Mouse (Mus musculus): ENCODE data around the gene Tmc8. TPM values are rescaled to one million over a fixed set of nuclear protein-coding genes. Genes with fewer than 3 reads are reported as not detected.

The Tmc8 gene
- polyA plus RNA-seq, 1 experiment, result 39.5 TPM

DNA sequence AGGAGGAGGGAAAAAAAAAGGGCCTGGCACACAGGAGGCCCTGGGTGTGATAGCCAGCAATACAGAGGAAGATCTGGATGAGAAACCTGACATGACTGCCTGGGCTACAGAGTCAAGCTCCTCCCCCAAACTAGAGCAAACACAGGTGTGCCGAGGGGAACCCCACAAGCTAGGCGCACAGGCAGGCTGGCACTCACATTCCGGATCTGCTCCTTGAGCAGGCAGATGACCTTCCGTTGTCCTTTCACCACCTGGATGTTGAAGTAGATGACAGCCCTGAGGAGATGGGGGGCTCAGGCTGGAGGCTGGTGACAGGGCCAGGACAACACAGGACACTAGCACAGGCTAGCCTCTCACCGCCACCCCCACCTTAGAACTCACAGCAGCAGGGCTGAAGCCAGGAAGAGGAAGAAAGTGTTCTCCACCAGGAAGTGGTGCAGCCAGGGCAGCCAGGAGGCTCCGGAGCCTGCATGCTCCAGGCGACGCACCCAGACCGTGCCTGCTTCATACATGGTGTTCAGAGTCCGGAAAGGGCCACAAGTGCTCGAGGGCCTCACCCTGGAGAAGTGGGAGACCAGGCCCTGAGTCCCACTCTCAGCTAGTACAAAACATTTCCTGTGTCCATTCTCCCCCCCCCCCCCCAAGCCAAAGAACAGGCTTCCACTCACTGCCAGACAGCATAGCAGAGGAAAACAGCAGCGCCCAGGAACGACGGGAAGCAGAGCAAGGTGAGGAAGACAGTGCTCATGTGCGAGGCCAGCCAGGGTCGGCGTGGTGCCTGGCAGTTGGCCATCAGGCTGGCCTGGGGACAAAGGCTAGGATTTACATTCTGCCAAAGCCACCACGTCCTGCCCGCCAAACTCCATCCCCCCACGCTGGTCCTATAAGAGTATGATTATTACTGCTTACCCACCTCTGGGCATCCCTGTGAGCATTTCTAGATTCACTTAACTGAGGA lies 12.9 kb upstream of the Tmc8 start:
- Histone ChIP-seq H3K27me3 (ENCODE audit: control insufficient read depth) (no peaks in the 10 kb centered on the region), H3K9me3 (ENCODE audit: control insufficient read depth, low read length) (no peaks in the 10 kb centered on the region), H3K4me1 (ENCODE audit: control insufficient read depth) (peaks cover 29% of the 10 kb centered on the region), H3K36me3 (ENCODE audit: control insufficient read depth) (peaks cover 100% of the 10 kb centered on the region), H3K4me3 (replicated peaks) (no peak overlapping the region)
- TF ChIP-seq GATA1 (IDR thresholded peaks at IDR 0.05; ENCODE audit: low read length) (no peak), TAL1 (IDR thresholded peaks at IDR 0.05; ENCODE audit: low read length) (no peak)

DNA sequence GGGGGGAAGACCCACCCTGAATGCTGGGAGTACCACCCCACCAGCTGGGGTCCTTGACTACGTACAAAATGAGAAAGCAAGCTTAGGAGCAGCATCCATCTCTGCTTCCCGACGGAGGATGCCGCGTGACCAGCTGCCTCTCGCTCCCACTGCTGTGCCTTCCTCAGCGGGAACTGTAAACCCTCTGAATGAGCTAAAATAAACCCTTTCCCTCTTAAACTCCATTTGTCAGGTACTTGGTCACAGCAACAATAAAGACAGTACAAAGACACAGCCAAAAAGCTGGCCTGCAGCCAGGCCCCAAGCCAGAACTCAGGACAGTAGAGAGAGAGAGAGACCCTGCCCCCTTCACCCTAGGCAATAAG lies 12.2 kb upstream of the Tmc8 start:
- H3K36me3 ChIP-seq (ENCODE audit: control insufficient read depth), result peaks cover 100% of the 10 kb centered on the region
- no peaks in the 10 kb centered on the region for H3K9me3 ChIP-seq (ENCODE audit: control insufficient read depth, low read length)
- peaks cover 30% of the 10 kb centered on the region for H3K4me1 ChIP-seq (ENCODE audit: control insufficient read depth)
- H3K27me3 ChIP-seq (ENCODE audit: control insufficient read depth), result no peaks in the 10 kb centered on the region
- no peak for TF ChIP-seq GATA1 (IDR thresholded peaks at IDR 0.05; ENCODE audit: low read length)
- TF ChIP-seq TAL1 (IDR thresholded peaks at IDR 0.05; ENCODE audit: low read length), result no peak
- no peak overlapping the region for H3K4me3 ChIP-seq (replicated peaks)

DNA sequence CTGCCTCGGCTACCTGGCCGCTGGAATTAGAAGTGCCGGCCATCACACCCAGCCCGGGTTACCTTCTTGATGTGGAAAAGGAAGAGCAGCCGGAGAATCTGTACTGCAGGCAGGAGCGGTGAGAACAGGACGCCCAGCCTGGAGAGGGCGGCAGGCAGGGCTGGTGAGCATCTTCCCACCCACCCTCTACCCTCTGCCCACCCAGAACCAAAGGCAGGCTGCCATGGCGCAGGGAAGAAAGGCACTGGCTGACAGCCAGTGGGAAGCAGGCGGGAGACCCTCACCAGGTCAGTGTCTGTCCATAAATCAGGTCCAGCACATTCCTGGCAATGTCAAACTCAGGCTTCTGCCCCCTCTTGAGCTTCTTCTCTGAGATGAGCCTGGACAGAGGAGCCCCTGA lies 11.5 kb upstream of the Tmc8 start:
- Histone ChIP-seq H3K36me3 (ENCODE audit: control insufficient read depth) (peaks cover 100% of the 10 kb centered on the region), H3K9me3 (ENCODE audit: control insufficient read depth, low read length) (no peaks in the 10 kb centered on the region), H3K4me3 (replicated peaks) (no peak overlapping the region), H3K27me3 (ENCODE audit: control insufficient read depth) (no peaks in the 10 kb centered on the region), H3K4me1 (ENCODE audit: control insufficient read depth) (peaks cover 27% of the 10 kb centered on the region)
- TF ChIP-seq TAL1 (IDR thresholded peaks at IDR 0.05; ENCODE audit: low read length) (no peak), GATA1 (IDR thresholded peaks at IDR 0.05; ENCODE audit: low read length) (no peak)

DNA sequence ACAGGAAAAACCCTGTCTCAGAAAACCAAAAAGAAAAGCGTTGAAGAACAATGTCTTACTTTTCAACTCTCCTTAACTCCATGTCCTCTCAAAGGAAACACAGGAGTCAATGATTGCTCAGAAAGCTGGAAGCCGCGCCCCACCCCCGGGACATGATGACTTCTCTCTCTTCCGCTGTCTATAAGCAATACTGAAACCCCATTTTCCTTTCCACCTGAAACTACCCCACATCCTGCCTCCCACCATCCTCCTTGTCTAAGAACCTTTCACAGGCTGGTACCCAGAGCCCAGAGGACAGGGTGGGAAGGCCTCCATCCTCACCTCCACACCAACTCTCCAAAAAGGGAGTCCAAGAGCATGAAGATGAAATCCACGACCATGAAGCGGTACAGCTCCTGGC lies 9.5 kb upstream of the Tmc8 start:
- Histone ChIP-seq H3K27me3 (ENCODE audit: control insufficient read depth) (no peaks in the 10 kb centered on the region), H3K36me3 (ENCODE audit: control insufficient read depth) (peaks cover 100% of the 10 kb centered on the region), H3K4me3 (replicated peaks) (no peak overlapping the region), H3K9me3 (ENCODE audit: control insufficient read depth, low read length) (no peaks in the 10 kb centered on the region), H3K4me1 (ENCODE audit: control insufficient read depth) (peaks cover 43% of the 10 kb centered on the region)
- TF ChIP-seq GATA1 (IDR thresholded peaks at IDR 0.05; ENCODE audit: low read length), result no peak
- TF ChIP-seq TAL1 (IDR thresholded peaks at IDR 0.05; ENCODE audit: low read length), result no peak

DNA sequence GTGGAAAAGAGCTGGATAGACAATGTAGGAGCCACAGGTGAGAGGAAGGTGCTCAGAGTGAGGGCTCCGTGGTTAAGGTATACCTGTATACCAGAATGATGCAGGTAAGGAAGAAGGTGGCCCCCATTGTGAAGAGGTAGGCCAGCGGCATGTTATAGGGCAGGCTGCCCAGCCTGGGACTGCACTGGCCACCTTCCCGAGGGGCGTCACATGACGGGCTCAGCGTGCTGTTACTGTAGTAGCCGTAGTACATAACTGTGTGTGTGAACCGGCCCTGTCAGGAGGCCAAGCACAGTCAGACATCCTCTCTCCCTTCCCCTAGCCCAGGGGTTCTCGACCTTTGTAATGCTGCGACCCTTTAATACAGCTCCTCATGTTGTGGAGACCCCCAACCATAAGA lies 7.0 kb upstream of the Tmc8 start:
- Histone ChIP-seq H3K36me3 (ENCODE audit: control insufficient read depth) (peaks cover 99% of the 10 kb centered on the region), H3K4me3 (replicated peaks) (no peak overlapping the region), H3K9me3 (ENCODE audit: control insufficient read depth, low read length) (no peaks in the 10 kb centered on the region), H3K4me1 (ENCODE audit: control insufficient read depth) (peaks cover 53% of the 10 kb centered on the region), H3K27me3 (ENCODE audit: control insufficient read depth) (no peaks in the 10 kb centered on the region)
- TF ChIP-seq TAL1 (IDR thresholded peaks at IDR 0.05; ENCODE audit: low read length) (no peak), GATA1 (IDR thresholded peaks at IDR 0.05; ENCODE audit: low read length) (no peak)

DNA sequence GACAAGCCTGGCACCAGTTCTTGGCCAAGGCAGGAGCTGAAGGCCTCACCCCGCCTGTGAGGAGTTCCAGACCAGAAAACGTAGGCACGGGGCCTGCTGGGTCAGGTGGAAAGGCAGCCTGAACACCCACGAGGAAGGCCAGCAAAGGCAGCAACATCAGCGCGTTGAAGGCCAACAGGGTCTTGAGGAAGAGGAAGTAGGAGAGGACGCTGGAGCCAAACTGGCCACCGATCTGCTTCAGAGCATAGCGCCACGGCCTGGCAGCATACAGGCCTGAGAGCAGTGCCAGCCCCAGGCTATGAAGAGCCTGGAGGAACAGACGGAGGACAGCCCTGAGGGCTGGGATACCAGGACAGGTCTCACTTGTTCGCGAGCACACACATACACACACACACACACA lies 6.3 kb upstream of the Tmc8 start:
- H3K36me3 ChIP-seq (ENCODE audit: control insufficient read depth), result peaks cover 93% of the 10 kb centered on the region
- no peak overlapping the region for H3K4me3 ChIP-seq (replicated peaks)
- no peaks in the 10 kb centered on the region for H3K27me3 ChIP-seq (ENCODE audit: control insufficient read depth)
- no peaks in the 10 kb centered on the region for H3K9me3 ChIP-seq (ENCODE audit: control insufficient read depth, low read length)
- no peak for TF ChIP-seq GATA1 (IDR thresholded peaks at IDR 0.05; ENCODE audit: low read length)
- no peak for TF ChIP-seq TAL1 (IDR thresholded peaks at IDR 0.05; ENCODE audit: low read length)
- peaks cover 56% of the 10 kb centered on the region for H3K4me1 ChIP-seq (ENCODE audit: control insufficient read depth)

DNA sequence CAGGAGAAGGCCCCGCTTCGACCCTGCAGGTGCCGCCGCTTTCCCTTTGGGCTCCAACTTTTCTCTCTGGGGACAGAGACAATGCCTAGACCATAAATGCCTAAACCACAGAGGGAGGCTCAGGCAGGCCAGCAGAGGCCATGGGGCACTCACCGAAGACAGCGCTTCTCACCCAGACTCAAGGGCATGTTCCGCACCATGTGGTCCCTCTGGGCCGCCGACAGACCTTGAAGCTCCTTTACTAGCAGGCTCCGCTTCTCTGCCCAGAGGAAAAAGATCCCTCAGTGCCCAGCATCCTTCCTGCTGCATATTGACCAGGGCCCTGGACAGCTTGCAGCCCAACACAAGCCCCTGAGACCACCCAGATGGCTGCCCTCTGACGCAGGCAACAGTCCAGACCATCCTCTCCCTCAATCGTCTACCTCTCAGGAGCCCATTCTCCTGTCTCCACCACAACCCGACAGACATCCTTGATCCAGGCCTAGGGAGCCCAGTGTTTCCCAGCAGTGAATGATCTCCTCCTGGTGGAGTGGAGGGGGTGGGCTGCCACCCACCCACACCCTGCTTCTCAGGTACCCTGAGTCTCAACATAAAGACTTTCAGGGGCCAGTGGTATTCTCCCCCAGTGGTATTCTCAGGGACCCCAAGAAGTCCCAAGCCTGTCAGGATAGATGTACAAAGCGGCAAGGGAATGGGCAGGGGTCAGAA lies 5.6 kb upstream of the Tmc8 start:
- peaks cover 63% of the 10 kb centered on the region for H3K4me1 ChIP-seq (ENCODE audit: control insufficient read depth)

DNA sequence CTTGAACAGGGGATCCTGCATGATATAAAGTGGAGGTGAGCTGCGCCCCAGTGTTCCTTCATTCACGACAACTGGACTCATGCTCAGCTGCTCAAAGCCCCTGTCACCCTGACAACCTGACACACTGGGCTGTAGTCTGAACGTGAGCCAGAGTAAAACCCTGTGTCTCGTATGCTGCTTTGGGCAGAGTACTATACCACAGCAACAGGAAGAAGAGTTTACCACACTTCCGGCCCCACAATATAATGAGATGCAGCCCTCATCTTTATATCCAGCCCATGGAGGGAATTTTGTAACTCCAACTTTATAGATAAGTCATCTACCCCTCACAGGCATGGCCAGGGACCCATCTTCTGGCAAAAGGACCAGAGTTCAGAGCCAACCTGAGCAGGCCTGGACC lies 4.8 kb upstream of the Tmc8 start:
- no peaks in the 10 kb centered on the region for H3K9me3 ChIP-seq (ENCODE audit: control insufficient read depth, low read length)
- H3K27me3 ChIP-seq (ENCODE audit: control insufficient read depth), result no peaks in the 10 kb centered on the region
- peaks cover 71% of the 10 kb centered on the region for H3K4me1 ChIP-seq (ENCODE audit: control insufficient read depth)
- peaks cover 77% of the 10 kb centered on the region for H3K36me3 ChIP-seq (ENCODE audit: control insufficient read depth)
- no peak for TF ChIP-seq TAL1 (IDR thresholded peaks at IDR 0.05; ENCODE audit: low read length)
- TF ChIP-seq GATA1 (IDR thresholded peaks at IDR 0.05; ENCODE audit: low read length), result no peak
- H3K4me3 ChIP-seq (replicated peaks), result peak overlapping the region; percentile 79

More for the DNA sequence above, 5.6 kb upstream of the Tmc8 start:
- no peak for TF ChIP-seq GATA1 (IDR thresholded peaks at IDR 0.05; ENCODE audit: low read length)
- TF ChIP-seq TAL1 (IDR thresholded peaks at IDR 0.05; ENCODE audit: low read length), result no peak
- no peak overlapping the region for H3K4me3 ChIP-seq (replicated peaks)
- no peaks in the 10 kb centered on the region for H3K9me3 ChIP-seq (ENCODE audit: control insufficient read depth, low read length)
- no peaks in the 10 kb centered on the region for H3K27me3 ChIP-seq (ENCODE audit: control insufficient read depth)
- H3K36me3 ChIP-seq (ENCODE audit: control insufficient read depth), result peaks cover 86% of the 10 kb centered on the region

DNA sequence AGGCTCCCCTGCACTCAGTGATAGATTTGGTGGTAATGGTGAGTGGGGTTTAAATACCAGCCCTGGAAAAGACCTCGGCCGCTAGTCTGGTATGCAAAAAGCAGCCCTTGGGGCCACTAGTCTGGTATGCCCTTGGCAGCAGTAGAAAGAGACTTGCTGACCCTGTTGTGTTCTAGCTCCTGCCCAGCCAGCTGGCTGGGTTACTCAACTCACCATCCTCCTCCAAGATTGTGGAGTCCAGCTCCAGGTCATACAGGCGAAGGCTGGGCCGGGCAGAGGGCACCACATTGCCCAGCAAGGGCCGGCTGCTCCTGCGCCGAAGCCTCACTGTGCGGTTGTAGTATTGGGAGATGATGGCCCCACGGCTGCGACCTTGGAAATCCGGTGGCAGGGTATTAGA lies 3.8 kb upstream of the Tmc8 start:
- Histone ChIP-seq H3K9me3 (ENCODE audit: control insufficient read depth, low read length) (no peaks in the 10 kb centered on the region), H3K4me3 (replicated peaks) (peak overlapping the region; percentile 79), H3K4me1 (ENCODE audit: control insufficient read depth) (peaks cover 74% of the 10 kb centered on the region), H3K27me3 (ENCODE audit: control insufficient read depth) (no peaks in the 10 kb centered on the region; the same call in 1 of the 2 replicates), H3K36me3 (ENCODE audit: control insufficient read depth) (peaks cover 71% of the 10 kb centered on the region)
- TF ChIP-seq TAL1 (IDR thresholded peaks at IDR 0.05; ENCODE audit: low read length), result no peak
- no peak for TF ChIP-seq GATA1 (IDR thresholded peaks at IDR 0.05; ENCODE audit: low read length)

Measured in erythroblast, embryonic 14.5 days (primary cell).